Mouse (Mus musculus): ENCODE data around the gene Actg2. TPM values are rescaled to one million over a fixed set of nuclear protein-coding genes. Genes with fewer than 3 reads are reported as not detected.

Actg2 gene
- total and polyA plus RNA-seq, 2 experiments from 2014 or later = 1.6 to 2.0 TPM

DNA sequence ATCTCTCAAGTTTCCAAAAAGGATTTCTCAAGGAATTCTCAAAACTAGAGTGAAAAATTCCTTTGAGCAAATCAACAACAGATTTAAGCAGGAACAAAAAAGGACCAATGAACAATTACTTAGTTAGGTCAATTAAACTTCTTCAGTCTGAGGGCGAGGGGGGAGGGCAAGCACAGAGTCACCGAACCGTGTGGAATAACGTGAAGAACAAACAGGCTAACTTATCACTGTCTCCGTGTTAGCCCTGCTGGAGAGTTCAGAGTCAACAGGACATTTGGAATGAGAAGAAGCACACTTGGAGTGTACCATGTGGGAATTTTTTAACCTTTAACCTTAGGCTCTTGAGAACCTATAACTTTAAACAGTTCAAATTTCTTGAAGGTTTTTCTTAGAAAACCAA is 12.3 kb upstream of the Actg2 start:
- Histone ChIP-seq H3K36me3 (ENCODE audit: insufficient read depth, low read length) (peaks cover 39% of the 10 kb centered on the region), H3K4me2 (ENCODE audit: low read depth, low read length, poor library complexity, severe bottlenecking) (no peak overlapping the region), H3K9me3 (ENCODE audit: low read length) (no peaks in the 10 kb centered on the region), H3K4me3 (ENCODE audit: low read depth, low read length) (no peak overlapping the region), H3K9ac (replicated peaks; ENCODE audit: low read length, poor library complexity, severe bottlenecking) (no peak overlapping the region), H3K27ac (ENCODE audit: low read depth, low read length) (no peak overlapping the region), H3K4me1 (ENCODE audit: insufficient read depth, low read length) (no peaks in the 10 kb centered on the region), H3K27me3 (ENCODE audit: insufficient read depth, low read length) (no peaks in the 10 kb centered on the region)
- DNase-seq (ENCODE audit: low spot score) = no peak
- ATAC-seq (ENCODE audit: low FRiP score) = no peak
- TF ChIP-seq CTCF (IDR thresholded peaks at IDR 0.05) = no peak
- 72% methylated on average over 5 of the region's 5 CpGs for WGBS

DNA sequence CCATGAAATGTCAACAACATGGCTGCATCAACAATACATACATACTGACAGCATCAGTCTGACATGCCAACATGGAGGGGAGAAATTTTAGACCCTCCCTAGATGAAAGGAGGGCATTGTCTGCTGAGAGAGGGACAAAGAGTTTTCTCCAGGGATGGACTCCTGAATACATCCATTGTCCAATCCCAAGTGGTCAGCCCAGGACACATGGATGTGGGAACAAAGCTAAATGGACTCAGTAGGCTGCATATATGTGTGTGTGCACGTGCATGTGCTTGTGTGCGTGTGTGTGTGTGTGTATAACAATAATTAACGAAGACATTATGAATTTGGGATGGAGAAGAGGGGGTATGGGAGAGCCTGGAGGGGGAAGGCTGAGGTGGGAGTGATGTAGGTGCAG is 9.7 kb upstream of the Actg2 start:
- Histone ChIP-seq H3K4me3 (ENCODE audit: low read depth, low read length) (no peak overlapping the region), H3K27me3 (ENCODE audit: insufficient read depth, low read length) (no peaks in the 10 kb centered on the region), H3K36me3 (ENCODE audit: insufficient read depth, low read length) (peaks cover 36% of the 10 kb centered on the region), H3K4me1 (ENCODE audit: insufficient read depth, low read length) (no peaks in the 10 kb centered on the region), H3K27ac (ENCODE audit: low read depth, low read length) (no peak overlapping the region), H3K4me2 (ENCODE audit: low read depth, low read length, poor library complexity, severe bottlenecking) (no peak overlapping the region), H3K9ac (replicated peaks; ENCODE audit: low read length, poor library complexity, severe bottlenecking) (no peak overlapping the region), H3K9me3 (ENCODE audit: low read length) (no peaks in the 10 kb centered on the region)
- 87% methylated on average over 3 of the region's 3 CpGs for WGBS
- no peak for TF ChIP-seq CTCF (IDR thresholded peaks at IDR 0.05)
- DNase-seq (ENCODE audit: low spot score) (no peak), ATAC-seq (ENCODE audit: low FRiP score) (no peak)

DNA sequence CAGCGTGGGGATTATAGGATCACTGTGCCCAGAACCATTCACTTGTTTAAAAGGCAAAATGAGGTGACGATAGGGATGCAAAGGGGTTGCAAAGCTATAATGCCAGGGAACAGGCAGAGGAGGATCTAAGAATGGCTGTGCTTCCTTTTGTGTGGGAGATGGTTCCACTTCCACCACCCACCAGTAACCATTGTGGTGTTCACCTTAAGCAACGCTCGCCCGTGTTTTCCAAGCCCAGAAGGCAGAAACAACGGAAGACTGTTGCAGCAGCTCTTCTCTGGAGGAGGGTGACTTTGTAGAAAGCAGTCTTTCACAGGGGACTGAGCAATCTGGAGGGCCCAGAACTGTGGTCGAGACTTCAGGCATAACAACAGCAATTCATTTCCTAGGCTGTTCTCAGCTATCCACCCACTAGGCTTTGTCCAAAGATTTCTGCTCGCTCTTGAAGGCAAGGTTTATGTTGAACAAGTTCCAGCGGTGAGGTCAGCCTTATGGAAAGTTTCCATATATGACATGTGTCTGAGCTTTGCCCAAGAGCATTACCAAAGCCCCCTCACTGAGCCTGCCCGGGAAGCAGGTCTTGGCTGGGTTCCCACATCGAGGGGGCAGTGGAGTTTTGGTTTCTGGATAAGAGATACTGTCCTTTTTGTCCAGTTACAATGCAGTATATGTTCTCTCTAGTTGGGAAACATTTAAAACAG is 5.8 kb upstream of the Actg2 start:
- H3K4me2 ChIP-seq (ENCODE audit: low read depth, low read length, poor library complexity, severe bottlenecking) = no peak overlapping the region
- 73% methylated on average over 11 of the region's 11 CpGs for WGBS
- H3K4me3 ChIP-seq (ENCODE audit: low read depth, low read length) = no peak overlapping the region
- H3K27ac ChIP-seq (ENCODE audit: low read depth, low read length) = no peak overlapping the region
- no peaks in the 10 kb centered on the region for H3K9me3 ChIP-seq (ENCODE audit: low read length)
- peaks cover 28% of the 10 kb centered on the region for H3K36me3 ChIP-seq (ENCODE audit: insufficient read depth, low read length)
- no peak overlapping the region for H3K9ac ChIP-seq (replicated peaks; ENCODE audit: low read length, poor library complexity, severe bottlenecking)
- DNase-seq (ENCODE audit: low spot score) (peak; percentile 15), ATAC-seq (ENCODE audit: low FRiP score) (no peak)
- H3K27me3 ChIP-seq (ENCODE audit: insufficient read depth, low read length) = no peaks in the 10 kb centered on the region
- no peak for TF ChIP-seq CTCF (IDR thresholded peaks at IDR 0.05)
- H3K4me1 ChIP-seq (ENCODE audit: insufficient read depth, low read length) = no peaks in the 10 kb centered on the region

DNA sequence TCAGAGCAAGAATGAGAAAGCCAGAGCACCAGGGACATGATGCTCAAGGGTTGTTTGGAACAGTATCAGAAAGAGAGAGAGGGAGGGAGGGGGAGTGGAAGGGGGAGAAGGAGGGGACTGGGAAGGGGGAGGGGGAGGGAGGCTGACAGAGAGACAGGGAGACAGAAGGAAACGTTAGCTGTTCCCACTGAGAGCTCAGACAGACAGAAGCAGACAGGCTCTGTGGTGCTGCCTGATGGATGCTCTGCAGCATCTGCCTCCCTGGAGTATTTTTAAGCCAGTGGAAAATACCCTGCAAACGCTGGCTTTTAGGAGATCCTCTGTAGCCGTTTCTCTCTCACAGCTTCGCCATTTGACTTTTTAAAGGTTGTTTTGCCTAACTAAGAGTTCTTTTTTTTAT is 4.0 kb upstream of the Actg2 start:
- Histone ChIP-seq H3K9me3 (ENCODE audit: low read length) (no peaks in the 10 kb centered on the region), H3K27ac (ENCODE audit: low read depth, low read length) (no peak overlapping the region), H3K4me1 (ENCODE audit: insufficient read depth, low read length) (no peaks in the 10 kb centered on the region), H3K36me3 (ENCODE audit: insufficient read depth, low read length) (peaks cover 12% of the 10 kb centered on the region), H3K27me3 (ENCODE audit: insufficient read depth, low read length) (no peaks in the 10 kb centered on the region), H3K4me2 (ENCODE audit: low read depth, low read length, poor library complexity, severe bottlenecking) (no peak overlapping the region), H3K4me3 (ENCODE audit: low read depth, low read length) (no peak overlapping the region), H3K9ac (replicated peaks; ENCODE audit: low read length, poor library complexity, severe bottlenecking) (no peak overlapping the region)
- no peak for TF ChIP-seq CTCF (IDR thresholded peaks at IDR 0.05)
- ATAC-seq (ENCODE audit: low FRiP score) (no peak), DNase-seq (ENCODE audit: low spot score) (peak; percentile 44)
- WGBS = 39% methylated on average over 4 of the region's 4 CpGs

DNA sequence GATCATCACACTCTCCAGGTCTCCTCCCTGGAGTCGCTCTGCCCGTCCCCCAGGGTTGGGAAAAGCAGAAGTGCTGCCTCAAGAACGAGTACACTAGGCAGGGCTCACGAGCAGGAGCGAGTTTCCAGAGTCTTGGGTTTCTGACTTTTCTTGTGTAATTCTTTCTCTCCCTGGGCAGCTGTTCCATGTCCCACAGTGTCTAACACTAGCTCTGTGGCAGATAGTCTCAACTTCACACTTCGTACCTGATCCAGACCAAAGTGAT is 662 bp upstream of the Actg2 start:
- no peak for ATAC-seq (ENCODE audit: low FRiP score)
- Histone ChIP-seq H3K27me3 (ENCODE audit: insufficient read depth, low read length) (no peaks in the 10 kb centered on the region), H3K4me3 (ENCODE audit: low read depth, low read length) (no peak overlapping the region), H3K4me2 (ENCODE audit: low read depth, low read length, poor library complexity, severe bottlenecking) (no peak overlapping the region), H3K4me1 (ENCODE audit: insufficient read depth, low read length) (no peaks in the 10 kb centered on the region), H3K9ac (replicated peaks; ENCODE audit: low read length, poor library complexity, severe bottlenecking) (no peak overlapping the region), H3K9me3 (ENCODE audit: low read length) (no peaks in the 10 kb centered on the region), H3K36me3 (ENCODE audit: insufficient read depth, low read length) (no peaks in the 10 kb centered on the region), H3K27ac (ENCODE audit: low read depth, low read length) (no peak overlapping the region)
- 52% methylated on average over 6 of the region's 6 CpGs for whole genome bisulfite sequencing
- DNase-seq (ENCODE audit: low spot score) = no peak
- no peak for TF ChIP-seq CTCF (IDR thresholded peaks at IDR 0.05)

DNA sequence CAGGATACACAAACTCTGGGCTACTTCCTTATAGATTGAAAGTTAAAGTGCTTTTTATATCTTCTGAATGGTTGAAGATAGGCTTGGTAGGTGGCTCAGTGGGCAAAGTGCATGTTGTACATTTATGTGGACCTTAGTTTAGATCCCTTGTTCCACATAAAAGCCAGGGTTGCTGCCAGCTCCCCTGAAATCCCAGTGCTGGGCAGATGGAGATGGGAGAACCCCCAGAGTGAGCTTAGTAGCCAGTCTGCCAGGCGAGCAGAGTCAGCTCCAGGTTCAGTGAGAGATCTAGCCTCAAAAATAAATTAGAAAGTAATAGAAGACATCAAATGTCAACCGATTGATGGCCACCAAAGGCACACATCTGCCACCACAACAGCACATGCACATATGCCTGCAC is 3.5 kb downstream of the Actg2 start:
- WGBS = 69% methylated on average over 2 of the region's 2 CpGs
- no peak overlapping the region for H3K4me3 ChIP-seq (ENCODE audit: low read depth, low read length)
- no peak overlapping the region for H3K9ac ChIP-seq (replicated peaks; ENCODE audit: low read length, poor library complexity, severe bottlenecking)
- ATAC-seq (ENCODE audit: low FRiP score) (no peak), DNase-seq (ENCODE audit: low spot score) (no peak)
- TF ChIP-seq CTCF (IDR thresholded peaks at IDR 0.05) = no peak
- no peaks in the 10 kb centered on the region for H3K27me3 ChIP-seq (ENCODE audit: insufficient read depth, low read length)
- H3K27ac ChIP-seq (ENCODE audit: low read depth, low read length) = no peak overlapping the region
- H3K36me3 ChIP-seq (ENCODE audit: insufficient read depth, low read length) = no peaks in the 10 kb centered on the region
- no peaks in the 10 kb centered on the region for H3K9me3 ChIP-seq (ENCODE audit: low read length)
- H3K4me1 ChIP-seq (ENCODE audit: insufficient read depth, low read length) = no peaks in the 10 kb centered on the region
- no peak overlapping the region for H3K4me2 ChIP-seq (ENCODE audit: low read depth, low read length, poor library complexity, severe bottlenecking)

All from midbrain, postnatal 0 days (tissue).